Mouse (Mus musculus) stomach, embryonic 14.5 days (tissue): Measurements from ENCODE around the gene Adamts17. TPM values are rescaled to one million over a fixed set of nuclear protein-coding genes. Genes with fewer than 3 reads are reported as not detected.

Experiments
- ATAC-seq: fragments of 200-750 bp; cut with Nextera tagmentation; 2 replicates; pipeline ENCODE4 v1.8.0; 2017; ENCODE audit warnings: low read depth, moderate TSS enrichment; ENCODE audit not compliant: insufficient number of reproducible peaks, insufficient read depth, low FRiP score
- H3K27ac ChIP-seq: fragments of 300-500 bp; sonication (generic); 2 replicates; pipeline ENCODE4 v1.5.1; 2014; ENCODE audit warnings: mild to moderate bottlenecking, low read length, moderate library complexity, mixed read lengths
- H3K27me3 ChIP-seq: fragments of 300-500 bp; sonication (generic); 2 replicates; pipeline ENCODE4 v1.6.1; 2014; ENCODE audit warnings: low read length, control low read depth, mixed read lengths; ENCODE audit not compliant: control insufficient read depth, insufficient read depth
- H3K36me3 ChIP-seq: fragments of 300-500 bp; sonication (generic); 2 replicates; pipeline ENCODE4 v1.6.1; 2014; ENCODE audit warnings: mild to moderate bottlenecking, control low read depth, low read length, moderate library complexity, mixed read lengths; ENCODE audit not compliant: control insufficient read depth, insufficient read depth
- H3K4me1 ChIP-seq: fragments of 300-500 bp; sonication (generic); 2 replicates; pipeline ENCODE4 v1.6.1; 2014; ENCODE audit warnings: low read length, control low read depth, mixed read lengths; ENCODE audit not compliant: control insufficient read depth, insufficient read depth
- H3K4me2 ChIP-seq: fragments of 300-500 bp; sonication (generic); replicated peaks from 2 replicates; pipeline ENCODE4 v1.6.1; 2014; ENCODE audit warnings: low read depth, low read length, control low read depth
- H3K4me3 ChIP-seq: fragments of 300-500 bp; sonication (generic); 2 replicates; pipeline ENCODE4 v1.5.1; 2014; ENCODE audit warnings: low read depth, low read length, control low read depth
- H3K9ac ChIP-seq: fragments of 300-500 bp; sonication (generic); replicated peaks from 2 replicates; pipeline ENCODE4 v1.6.1; 2014; ENCODE audit warnings: low read depth, mild to moderate bottlenecking, control low read depth, low read length, moderate library complexity, mixed read lengths
- H3K9me3 ChIP-seq: fragments of 300-500 bp; sonication (generic); 2 replicates; pipeline ENCODE4 v1.6.1; 2016; ENCODE audit warnings: low read depth, low read length, control low read depth; ENCODE audit not compliant: control insufficient read depth
- WGBS: fragments of 180-500 bp; shearing (Covaris S2); extraction: QIAGEN DNeasy Blood & Tissue Kit; methylation state at CpG from one replicate; pipeline ENCODE4 v1.1.7; 2014; 5-methylcytosine and 5-hydroxymethylcytosine counted together
- polyA plus RNA-seq: library from polyadenylated mRNA; unstranded; fragments of >200 nt; fragmentation: Nextera tagmentation; extraction: Ambion mirVana; gene quantifications from 2 replicates; pipeline ENCODE4 v1.2.1, GENCODE M21; 2014

The Adamts17 gene
- polyA plus RNA-seq, 1 experiment from 2014 or later: 7.8 TPM

- Histone ChIP-seq H3K27me3 (no peaks in the 10 kb centered on the region), H3K36me3 (no peaks in the 10 kb centered on the region), H3K9me3 (no peaks in the 10 kb centered on the region), H3K4me1 (peaks cover 18% of the 10 kb centered on the region), H3K27ac (no peak overlapping the region), H3K9ac (no peak overlapping the region), H3K4me2 (no peak overlapping the region), H3K4me3 (no peak overlapping the region)
- WGBS: 67% methylated on average over 13 of the region's 13 CpGs
- no peak for ATAC-seq
These were observed 99.7 kb downstream of the Adamts17 start for GRCm38 (mm10) chr7:66938988-66939783.

GRCm38 (mm10) chr7:66940761-66941160 lies 101.2 kb downstream of the Adamts17 start:
- H3K9ac ChIP-seq: no peak overlapping the region
- no peaks in the 10 kb centered on the region for H3K9me3 ChIP-seq
- H3K36me3 ChIP-seq: no peaks in the 10 kb centered on the region
- H3K27me3 ChIP-seq: no peaks in the 10 kb centered on the region
- H3K27ac ChIP-seq: no peak overlapping the region
- no peak overlapping the region for H3K4me3 ChIP-seq
- 78% methylated on average over 4 of the region's 4 CpGs for WGBS
- H3K4me1 ChIP-seq: peaks cover 18% of the 10 kb centered on the region
- ATAC-seq: no peak
- H3K4me2 ChIP-seq: no peak overlapping the region

GRCm38 (mm10) chr7:66949006-66949405 lies 109.5 kb downstream of the Adamts17 start:
- no peak overlapping the region for H3K27ac ChIP-seq
- no peaks in the 10 kb centered on the region for H3K9me3 ChIP-seq
- 94% methylated on average over 3 of the region's 3 CpGs for WGBS
- H3K36me3 ChIP-seq: no peaks in the 10 kb centered on the region
- no peak for ATAC-seq
- H3K27me3 ChIP-seq: no peaks in the 10 kb centered on the region
- H3K4me3 ChIP-seq: no peak overlapping the region
- no peak overlapping the region for H3K4me2 ChIP-seq
- no peak overlapping the region for H3K9ac ChIP-seq
- no peaks in the 10 kb centered on the region for H3K4me1 ChIP-seq

GRCm38 (mm10) chr7:66952921-66953320 lies 113.4 kb downstream of the Adamts17 start:
- ATAC-seq: no peak
- 90% methylated on average over 3 of the region's 3 CpGs for WGBS
- Histone ChIP-seq H3K4me2 (no peak overlapping the region), H3K9ac (no peak overlapping the region), H3K27me3 (no peaks in the 10 kb centered on the region), H3K36me3 (no peaks in the 10 kb centered on the region), H3K27ac (no peak overlapping the region), H3K9me3 (no peaks in the 10 kb centered on the region), H3K4me3 (no peak overlapping the region), H3K4me1 (peaks cover 19% of the 10 kb centered on the region)

GRCm38 (mm10) chr7:66954073-66954472 lies 114.5 kb downstream of the Adamts17 start:
- no peak overlapping the region for H3K9ac ChIP-seq
- H3K4me1 ChIP-seq: peaks cover 19% of the 10 kb centered on the region
- no peaks in the 10 kb centered on the region for H3K27me3 ChIP-seq
- ATAC-seq: no peak
- H3K27ac ChIP-seq: peak overlapping the region; percentile 10; the same call in 1 of the 2 replicates
- no peak overlapping the region for H3K4me3 ChIP-seq
- WGBS: 34% methylated on average over 8 of the region's 8 CpGs
- no peaks in the 10 kb centered on the region for H3K9me3 ChIP-seq
- H3K36me3 ChIP-seq: no peaks in the 10 kb centered on the region
- no peak overlapping the region for H3K4me2 ChIP-seq

GRCm38 (mm10) chr7:66954723-66955122 lies 115.2 kb downstream of the Adamts17 start:
- no peak overlapping the region for H3K9ac ChIP-seq
- H3K27me3 ChIP-seq: no peaks in the 10 kb centered on the region
- no peak overlapping the region for H3K4me3 ChIP-seq
- peaks cover 19% of the 10 kb centered on the region for H3K4me1 ChIP-seq
- ATAC-seq: no peak
- 80% methylated on average over 5 of the region's 5 CpGs for WGBS
- no peak overlapping the region for H3K4me2 ChIP-seq
- no peaks in the 10 kb centered on the region for H3K36me3 ChIP-seq
- peak overlapping the region; percentile 48; the same call in 1 of the 2 replicates for H3K27ac ChIP-seq
- no peaks in the 10 kb centered on the region for H3K9me3 ChIP-seq

GRCm38 (mm10) chr7:66955455-66955919 lies 116.0 kb downstream of the Adamts17 start:
- Histone ChIP-seq H3K27me3 (no peaks in the 10 kb centered on the region), H3K9me3 (no peaks in the 10 kb centered on the region), H3K9ac (no peak overlapping the region), H3K4me3 (no peak overlapping the region), H3K4me1 (peaks cover 19% of the 10 kb centered on the region), H3K27ac (peak overlapping the region; percentile 72), H3K36me3 (no peaks in the 10 kb centered on the region), H3K4me2 (no peak overlapping the region)
- WGBS: 11% methylated on average over 8 of the region's 8 CpGs
- ATAC-seq: peak; percentile 46; the same call in 1 of the 2 replicates

GRCm38 (mm10) chr7:66955978-66956377 lies 116.4 kb downstream of the Adamts17 start:
- Histone ChIP-seq H3K9me3 (no peaks in the 10 kb centered on the region), H3K4me3 (no peak overlapping the region), H3K4me1 (peaks cover 19% of the 10 kb centered on the region), H3K4me2 (no peak overlapping the region), H3K36me3 (no peaks in the 10 kb centered on the region), H3K9ac (no peak overlapping the region), H3K27ac (peak overlapping the region; percentile 72), H3K27me3 (no peaks in the 10 kb centered on the region)
- 40% methylated on average over 2 of the region's 2 CpGs for WGBS
- ATAC-seq: no peak
